Mouse (Mus musculus): ENCODE measurements around the gene Zbtb14.

The Zbtb14 gene

GRCm38 (mm10) chr17:69382511-69383100 lies at the start of gene Zbtb14:
Gene Zbtb14, plus strand, starts transcription at chr17:69383050.
- in situ Hi-C loops (cut with MboI), result no loop called here

GRCm38 (mm10) chr17:69346056-69346455 lies 36.8 kb upstream of the Zbtb14 start:
- in situ Hi-C loops (cut with MboI), result no loop called here

GRCm38 (mm10) chr17:69349014-69349531 lies 33.8 kb upstream of the Zbtb14 start:
- in situ Hi-C loops (cut with MboI), result no loop called here

- in situ Hi-C loops (cut with MboI), result no loop called here
Measured at GRCm38 (mm10) chr17:69365049-69365448, 17.8 kb upstream of the Zbtb14 start.

- in situ Hi-C loops (cut with MboI), result no loop called here
Measured at GRCm38 (mm10) chr17:69380838-69381237, 2.0 kb upstream of the Zbtb14 start.

GRCm38 (mm10) chr17:69383201-69383940 lies 521 bp downstream of the Zbtb14 start:
- in situ Hi-C loops (cut with MboI), result no loop called here

- in situ Hi-C loops (cut with MboI), result no loop called here
Measured at GRCm38 (mm10) chr17:69383941-69384665, 1.3 kb downstream of the Zbtb14 start.

- in situ Hi-C loops (cut with MboI), result no loop called here
Measured at GRCm38 (mm10) chr17:69396147-69397033, 13.5 kb downstream of the Zbtb14 start.

GRCm38 (mm10) chr17:69397163-69397562 lies 14.3 kb downstream of the Zbtb14 start:
- in situ Hi-C loops (cut with MboI), result no loop called here

- in situ Hi-C loops (cut with MboI), result no loop called here
Measured at GRCm38 (mm10) chr17:69398092-69398491, 15.2 kb downstream of the Zbtb14 start.

GRCm38 (mm10) chr17:69401146-69401545 lies 18.3 kb downstream of the Zbtb14 start:
- in situ Hi-C loops (cut with MboI), result no loop called here

- in situ Hi-C loops (cut with MboI), result no loop called here
Measured at GRCm38 (mm10) chr17:69416163-69416562, 33.3 kb downstream of the Zbtb14 start.

- in situ Hi-C loops (cut with MboI), result no loop called here
Measured at GRCm38 (mm10) chr17:69416920-69417661, 34.2 kb downstream of the Zbtb14 start.

- in situ Hi-C loops (cut with MboI), result no loop called here
Measured at GRCm38 (mm10) chr17:69417724-69418373, 35.0 kb downstream of the Zbtb14 start.

- in situ Hi-C loops (cut with MboI), result no loop called here
Measured at GRCm38 (mm10) chr17:69421592-69421991, 38.7 kb downstream of the Zbtb14 start.

GRCm38 (mm10) chr17:69437836-69438235 lies 55.0 kb downstream of the Zbtb14 start:
- in situ Hi-C loops (cut with MboI), result no loop called here

GRCm38 (mm10) chr17:69438486-69438885 lies 55.6 kb downstream of the Zbtb14 start:
- in situ Hi-C loops (cut with MboI), result no loop called here

GRCm38 (mm10) chr17:69438990-69439491 lies 56.2 kb downstream of the Zbtb14 start, which contains the start of gene Akain1:
Gene Akain1, plus strand, starts transcription at chr17:69439326.
- in situ Hi-C loops (cut with MboI), result no loop called here

- in situ Hi-C loops (cut with MboI), result no loop called here
Measured at GRCm38 (mm10) chr17:69439571-69440480, 57.0 kb downstream of the Zbtb14 start.
